Mouse (Mus musculus): ENCODE measurements at regions not wholly inside any gene's neighbourhood (a gene's known extent, or its start where the extent isn't known, plus 50 kb on each side); places are given as distances from the start of the nearest gene placed in this dataset.

DNA sequence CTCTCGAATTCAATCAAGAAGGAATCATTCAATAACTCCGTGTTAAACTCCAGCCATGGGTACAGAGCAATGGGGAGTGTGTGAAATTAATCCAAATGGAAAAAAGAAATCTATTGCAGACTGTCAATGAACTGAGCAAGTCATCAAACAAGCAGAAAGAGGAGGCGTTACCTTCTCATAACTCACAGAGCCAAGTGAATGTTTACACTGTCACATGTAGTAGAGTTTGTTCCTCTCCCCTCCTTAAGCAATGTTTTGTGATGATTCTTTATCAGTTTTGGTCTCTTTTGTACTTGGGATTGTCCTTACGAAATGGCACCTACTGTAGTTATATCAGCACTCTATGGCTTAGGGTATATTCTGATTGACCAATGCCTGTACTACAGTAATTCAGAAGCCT, 226.6 kb upstream of the Prdm1 start:
- no peak for TF ChIP-seq POLR2A (IDR thresholded peaks at IDR 0.05; ENCODE audit: low read depth, low read length)
- no peak for TF ChIP-seq CTCF (IDR thresholded peaks at IDR 0.05; ENCODE audit: borderline replicate concordance, insufficient read depth, low read length)

All from embryonic fibroblast, embryonic 13.5 days (primary cell).